Mouse (Mus musculus): ENCODE results near the gene Mmp8.

Mmp8 gene

GRCm38 (mm10) chr9:7558221-7559017 is at the start of gene Mmp8:
Gene Mmp8, plus strand, starts transcription at chr9:7558456.
- DNase-seq, result no peak

GRCm38 (mm10) chr9:7509619-7510233 is 48.5 kb upstream of the Mmp8 start:
- DNase-seq, result no peak

GRCm38 (mm10) chr9:7517944-7518571 is 40.2 kb upstream of the Mmp8 start:
- DNase-seq, result no peak

GRCm38 (mm10) chr9:7526255-7526940 is 31.9 kb upstream of the Mmp8 start:
- no peak for DNase-seq

GRCm38 (mm10) chr9:7542763-7543162 is 15.5 kb upstream of the Mmp8 start:
- DNase-seq, result no peak

GRCm38 (mm10) chr9:7544923-7545457 is 13.3 kb upstream of the Mmp8 start:
- no peak for DNase-seq

- DNase-seq, result no peak
Measured at GRCm38 (mm10) chr9:7545471-7545870, 12.8 kb upstream of the Mmp8 start.

GRCm38 (mm10) chr9:7545920-7546319 is 12.3 kb upstream of the Mmp8 start:
- no peak for DNase-seq

GRCm38 (mm10) chr9:7551943-7552342 is 6.3 kb upstream of the Mmp8 start:
- no peak for DNase-seq

GRCm38 (mm10) chr9:7553536-7553935 is 4.7 kb upstream of the Mmp8 start:
- no peak for DNase-seq

- peak; percentile 14 to 15 for DNase-seq
Measured at GRCm38 (mm10) chr9:7554382-7554781, 3.9 kb upstream of the Mmp8 start.

GRCm38 (mm10) chr9:7560026-7560425 is 1.8 kb downstream of the Mmp8 start:
- no peak for DNase-seq

GRCm38 (mm10) chr9:7567376-7567775 is 9.1 kb downstream of the Mmp8 start:
- no peak for DNase-seq

- DNase-seq, result no peak
Measured at GRCm38 (mm10) chr9:7567923-7568322, 9.7 kb downstream of the Mmp8 start.

- DNase-seq, result no peak
Measured at GRCm38 (mm10) chr9:7570485-7570884, 12.2 kb downstream of the Mmp8 start.

GRCm38 (mm10) chr9:7571162-7571561 is 12.9 kb downstream of the Mmp8 start, which contains the start of gene Mmp27:
Gene Mmp27, plus strand, starts transcription at chr9:7571396.
- DNase-seq, result no peak

GRCm38 (mm10) chr9:7572188-7572587 is 13.9 kb downstream of the Mmp8 start:
- peak in 1 of 2 experiments; percentile 2 for DNase-seq

GRCm38 (mm10) chr9:7572663-7573308 is 14.5 kb downstream of the Mmp8 start:
- DNase-seq, result no peak

- DNase-seq, result no peak
Measured at GRCm38 (mm10) chr9:7575526-7575925, 17.3 kb downstream of the Mmp8 start.

- DNase-seq, result no peak
Measured at GRCm38 (mm10) chr9:7577371-7577770, 19.1 kb downstream of the Mmp8 start.

GRCm38 (mm10) chr9:7590063-7590462 is 31.8 kb downstream of the Mmp8 start:
- DNase-seq, result no peak

GRCm38 (mm10) chr9:7593272-7593812 is 35.1 kb downstream of the Mmp8 start:
- DNase-seq, result no peak
